Mouse (Mus musculus): ENCODE measurements around the gene Kiss1.

DNA sequence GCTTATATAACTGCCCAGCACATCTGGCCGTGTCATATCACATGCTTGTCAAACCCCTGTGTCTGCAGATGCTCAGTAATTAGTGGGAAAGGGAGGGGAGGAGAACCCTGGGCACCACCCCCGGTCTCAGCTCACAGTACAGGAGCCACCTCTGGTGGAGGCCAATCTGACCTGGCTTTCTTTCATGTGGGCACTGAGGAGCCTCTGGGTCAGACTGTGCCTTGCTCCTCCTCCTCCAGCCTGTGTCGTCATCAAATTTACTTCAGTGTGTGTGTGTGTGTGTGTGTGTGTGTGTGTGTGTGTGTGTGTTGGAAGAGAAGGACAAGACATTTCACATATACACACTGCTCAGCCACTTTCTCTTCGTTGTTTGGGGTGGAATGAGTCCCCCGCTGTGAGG, 1.7 kb downstream of the Kiss1 start:
- TF ChIP-seq MYC (IDR thresholded peaks at IDR 0.05; ENCODE audit: low read depth, low read length) (no peak), MAZ (IDR thresholded peaks at IDR 0.05; ENCODE audit: low read depth, low read length) (no peak), POLR2AphosphoS5 (IDR thresholded peaks at IDR 0.05; ENCODE audit: borderline replicate concordance, low read depth, low read length) (no peak), SIN3A (IDR thresholded peaks at IDR 0.05; ENCODE audit: low read length) (no peak), E2F4 (IDR thresholded peaks at IDR 0.05; ENCODE audit: borderline replicate concordance, low read depth, low read length) (no peak), CTCF (IDR thresholded peaks at IDR 0.05 in 2 of 3, conservative IDR thresholded peaks at IDR 0.05 in 1 of 3; ENCODE audit: control insufficient read depth in 1 of 3, insufficient read depth in 1 of 3, low read depth in 2 of 3, low read length in 3 of 3, poor library complexity in 1 of 3, severe bottlenecking in 1 of 3) (no peak), KAT2A (conservative IDR thresholded peaks at IDR 0.05; ENCODE audit: low read depth, low read length) (no peak)
